Mouse (Mus musculus) small intestine, adult 2 months (tissue): ENCODE measurements at regions not wholly inside any gene's neighbourhood (a gene's known extent, or its start where the extent isn't known, plus 50 kb on each side); places are given as distances from the start of the nearest gene placed in this dataset.
A peak's percentile ranks its signal among the peaks of the same experiment; 100 is the strongest.

ENCODE experiments used
- H3K27ac ChIP-seq: fragments of 200-500 bp; 2 replicates; pipeline ENCODE4 v1.5.1; 2012; ENCODE audit warnings: low read depth, low read length, control low read depth, inconsistent platforms; ENCODE audit not compliant: insufficient read depth
- H3K27me3 ChIP-seq: fragments of 200-500 bp; 2 replicates; pipeline ENCODE4 v1.6.1; 2012; ENCODE audit warnings: mild to moderate bottlenecking, moderate library complexity, low read length, inconsistent platforms; ENCODE audit not compliant: control insufficient read depth, insufficient read depth
- H3K36me3 ChIP-seq: fragments of 200-500 bp; 2 replicates; pipeline ENCODE4 v1.6.1; 2012; ENCODE audit warnings: mild to moderate bottlenecking, low read length, control low read depth, inconsistent platforms; ENCODE audit not compliant: control insufficient read depth, insufficient read depth
- H3K4me1 ChIP-seq: fragments of 200-500 bp; 2 replicates; pipeline ENCODE4 v1.6.1; 2012; ENCODE audit warnings: low read length, inconsistent platforms, mixed read lengths; ENCODE audit not compliant: control insufficient read depth, insufficient read depth, insufficient read length
- H3K4me3 ChIP-seq: fragments of 200-500 bp; 2 replicates; pipeline ENCODE4 v1.5.1; 2012; ENCODE audit warnings: low read depth, mild to moderate bottlenecking, control low read depth, inconsistent platforms, low read length, moderate library complexity
- CTCF ChIP-seq: fragments of 200-500 bp; IDR thresholded peaks from 2 replicates; pipeline ENCODE4 v1.5.1; 2012; ENCODE audit warnings: low read depth, mild to moderate bottlenecking, control low read depth, inconsistent platforms, low read length, moderate library complexity, mixed read lengths; ENCODE audit not compliant: insufficient replicate concordance, insufficient read length; ENCODE audit errors: extremely low read depth
- POLR2A ChIP-seq: fragments of 200-500 bp; IDR thresholded peaks from 2 replicates; pipeline ENCODE4 v1.6.1; 2012; ENCODE audit warnings: low read depth, mild to moderate bottlenecking, control low read depth, inconsistent platforms, low read length, moderate library complexity
- WGBS: fragments of 180-500 bp; shearing (Covaris S2); methylation state at CpG from one replicate; pipeline ENCODE4 v1.1.7; 2018; 5-methylcytosine and 5-hydroxymethylcytosine counted together

DNA sequence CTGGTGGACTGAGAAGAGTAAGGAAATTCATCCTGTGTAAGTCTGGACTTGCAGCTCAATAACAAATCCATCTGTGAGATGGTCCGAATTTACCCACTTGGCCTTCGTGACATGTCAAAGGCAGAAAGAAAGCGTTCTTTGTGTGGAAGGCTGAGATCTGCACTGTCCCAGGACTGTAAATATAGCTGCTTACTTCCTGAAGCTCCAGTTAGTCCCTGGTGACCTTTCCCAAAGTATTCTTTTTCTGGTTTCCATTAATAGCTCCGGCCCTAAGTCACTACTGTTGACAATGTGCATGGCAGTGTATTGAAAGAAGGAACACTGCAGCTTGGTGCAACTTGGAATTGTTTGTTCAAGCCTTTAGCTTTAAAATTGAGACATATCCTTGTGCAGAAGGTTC, 163.2 kb downstream of the Tmx1 start:
- Histone ChIP-seq H3K27ac (peak overlapping the region; percentile 27; the same call in 1 of the 2 replicates), H3K36me3 (no peaks in the 10 kb centered on the region), H3K27me3 (no peaks in the 10 kb centered on the region), H3K4me3 (no peak overlapping the region), H3K4me1 (no peaks in the 10 kb centered on the region)
- no peak for TF ChIP-seq CTCF
- TF ChIP-seq POLR2A = no peak
- 60% methylated on average over 4 of the region's 4 CpGs for WGBS

DNA sequence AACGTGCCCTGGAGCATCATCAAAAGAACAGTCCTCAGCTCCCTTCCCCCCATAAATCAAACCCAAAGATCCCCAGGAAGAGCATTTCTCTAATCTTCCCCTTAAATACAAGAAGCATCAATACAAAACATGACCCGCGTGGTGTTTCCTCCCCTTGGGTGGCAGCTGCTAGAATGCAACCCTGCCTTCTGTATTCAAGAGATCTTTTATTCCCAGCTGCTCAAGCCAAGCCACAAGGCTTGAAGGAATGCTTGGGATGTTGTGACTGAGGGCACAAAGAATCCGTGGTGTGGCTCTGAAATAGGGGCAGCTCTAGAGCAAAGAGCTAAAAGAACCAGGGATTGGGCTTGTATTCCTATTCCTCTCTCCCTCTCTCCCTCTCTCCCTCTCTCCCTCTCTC, 163.6 kb downstream of the Tmx1 start:
- no peak overlapping the region for H3K27ac ChIP-seq
- H3K4me1 ChIP-seq = no peaks in the 10 kb centered on the region
- H3K4me3 ChIP-seq = no peak overlapping the region
- H3K27me3 ChIP-seq = no peaks in the 10 kb centered on the region
- 47% methylated on average over 4 of the region's 4 CpGs for WGBS
- TF ChIP-seq CTCF (no peak), POLR2A (no peak)
- no peaks in the 10 kb centered on the region for H3K36me3 ChIP-seq

DNA sequence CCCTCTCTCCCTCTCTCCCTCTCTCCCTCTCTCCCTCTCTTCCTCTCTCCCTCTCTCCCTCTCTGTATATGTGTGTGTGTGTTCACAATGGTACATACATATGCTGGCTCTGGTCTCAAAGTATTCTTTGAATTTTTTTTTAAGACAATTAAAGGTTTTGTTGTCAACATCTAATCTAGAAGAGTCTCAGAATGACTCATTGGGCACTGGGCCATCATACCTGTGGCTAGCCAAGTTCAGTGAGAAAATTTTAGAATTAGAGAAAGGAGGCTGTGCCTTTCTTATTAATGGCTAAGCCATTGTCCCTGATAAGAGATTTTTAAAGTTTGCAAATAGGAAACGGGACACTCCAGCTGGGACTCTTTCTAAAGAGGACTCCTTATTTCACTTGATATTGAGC, 164.1 kb downstream of the Tmx1 start:
- no peaks in the 10 kb centered on the region for H3K36me3 ChIP-seq
- no peak overlapping the region for H3K4me3 ChIP-seq
- H3K4me1 ChIP-seq = no peaks in the 10 kb centered on the region
- H3K27ac ChIP-seq = no peak overlapping the region
- 36% methylated on average over 1 of the region's 1 CpGs for WGBS
- TF ChIP-seq POLR2A (no peak), CTCF (no peak)
- no peaks in the 10 kb centered on the region for H3K27me3 ChIP-seq

DNA sequence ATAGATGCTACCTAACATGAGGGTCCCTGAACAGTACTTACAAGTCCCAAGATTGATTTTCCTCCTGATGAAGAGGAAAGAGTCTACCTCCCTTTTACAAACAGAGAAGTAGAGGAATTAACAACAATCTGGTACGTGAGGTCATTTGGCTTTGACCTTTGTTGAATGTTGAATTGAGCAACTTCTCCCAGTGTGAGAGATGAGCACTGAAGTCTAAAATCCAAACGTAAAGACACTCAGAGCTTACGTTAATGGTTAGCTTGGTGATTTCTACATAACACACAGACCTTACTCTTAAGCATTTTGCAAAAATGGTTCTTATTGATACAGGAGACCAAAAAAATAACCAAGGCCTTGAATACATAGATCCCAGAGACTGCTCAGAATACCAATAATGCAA, 165.1 kb downstream of the Tmx1 start:
- H3K27ac ChIP-seq = no peak overlapping the region
- no peaks in the 10 kb centered on the region for H3K36me3 ChIP-seq
- TF ChIP-seq CTCF = no peak
- TF ChIP-seq POLR2A = no peak
- no peaks in the 10 kb centered on the region for H3K4me1 ChIP-seq
- 74% methylated on average over 3 of the region's 3 CpGs for WGBS
- no peaks in the 10 kb centered on the region for H3K27me3 ChIP-seq
- no peak overlapping the region for H3K4me3 ChIP-seq

DNA sequence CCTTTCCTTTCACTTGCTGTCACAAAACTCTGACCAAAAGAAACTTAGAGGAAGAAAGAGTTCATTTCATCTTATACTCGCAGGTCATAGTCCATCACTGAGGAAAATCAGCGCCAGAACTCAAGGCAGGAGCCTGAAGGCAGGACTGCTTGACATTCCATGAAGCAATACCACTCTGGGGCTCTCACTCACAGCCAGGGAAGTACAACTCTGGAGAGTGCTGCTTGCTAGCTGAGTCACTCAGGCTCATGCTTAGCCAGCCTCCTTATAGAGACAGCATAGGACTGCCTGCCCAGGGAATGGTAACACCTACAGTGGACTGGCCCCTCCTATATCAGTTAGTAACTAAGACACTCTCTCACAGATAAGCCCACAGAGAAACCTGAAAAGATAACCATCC, 166.5 kb downstream of the Tmx1 start:
- H3K36me3 ChIP-seq = no peaks in the 10 kb centered on the region
- no peak overlapping the region for H3K4me3 ChIP-seq
- no peaks in the 10 kb centered on the region for H3K4me1 ChIP-seq
- H3K27ac ChIP-seq = no peak overlapping the region
- 72% methylated on average over 2 of the region's 2 CpGs for WGBS
- TF ChIP-seq POLR2A (no peak), CTCF (no peak)
- H3K27me3 ChIP-seq = no peaks in the 10 kb centered on the region

DNA sequence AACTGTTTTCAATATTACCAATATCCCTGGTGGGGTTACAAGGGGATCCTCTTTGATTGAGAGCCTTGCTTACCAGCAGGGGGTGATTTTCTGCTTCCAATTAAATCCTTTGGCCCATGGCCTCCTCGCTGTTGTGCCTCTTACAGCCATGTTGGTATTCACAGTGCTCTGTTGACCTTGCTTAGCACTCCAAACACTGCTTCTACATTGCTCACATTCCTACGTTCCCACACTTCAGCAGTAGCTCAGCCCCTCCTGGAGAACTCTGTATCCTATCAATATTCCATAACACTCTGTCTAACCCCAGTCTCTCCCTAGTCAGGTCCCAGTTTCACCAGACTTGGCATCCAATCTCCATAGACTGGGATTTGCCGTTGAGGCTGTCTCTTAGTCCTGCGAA, 169.1 kb downstream of the Tmx1 start:
- no peak overlapping the region for H3K27ac ChIP-seq
- WGBS = 58% methylated on average over 4 of the region's 4 CpGs
- TF ChIP-seq POLR2A = no peak
- no peak for TF ChIP-seq CTCF
- H3K27me3 ChIP-seq = no peaks in the 10 kb centered on the region
- no peak overlapping the region for H3K4me3 ChIP-seq
- no peaks in the 10 kb centered on the region for H3K4me1 ChIP-seq
- no peaks in the 10 kb centered on the region for H3K36me3 ChIP-seq

DNA sequence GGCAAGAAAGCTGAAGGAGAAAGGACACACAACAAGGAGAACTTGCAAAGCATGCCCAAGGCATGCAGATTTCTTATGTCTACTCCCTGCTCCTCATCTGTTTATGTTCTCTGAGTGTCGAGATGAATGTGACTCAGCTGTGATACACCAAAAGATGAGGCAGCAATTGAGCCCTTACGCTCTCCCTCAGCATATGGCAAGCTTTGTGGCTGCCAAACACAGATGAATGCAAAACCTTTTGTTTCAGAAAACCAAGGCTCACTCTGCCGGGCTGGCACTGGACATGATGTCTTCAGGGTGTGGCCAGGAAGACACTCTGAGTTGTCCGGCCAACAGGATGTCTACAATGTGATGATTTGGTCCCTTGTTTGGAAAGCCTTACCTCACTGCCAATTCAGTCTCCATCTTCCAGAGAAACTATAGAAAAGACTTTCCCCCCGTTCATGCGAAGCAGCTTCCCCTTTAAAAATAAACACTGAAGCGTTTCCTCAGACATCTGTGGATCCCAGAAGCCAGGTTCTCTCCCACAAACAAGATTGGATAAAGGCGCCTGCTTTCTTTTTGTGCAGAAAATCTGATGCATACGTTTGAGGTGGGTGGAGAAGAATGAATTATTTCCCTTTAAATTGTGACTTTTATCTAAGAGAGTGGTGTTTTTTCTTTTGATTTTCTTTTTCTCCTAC, 171.5 kb downstream of the Tmx1 start:
- 65% methylated on average over 9 of the region's 9 CpGs for WGBS
- TF ChIP-seq POLR2A (no peak), CTCF (no peak)
- Histone ChIP-seq H3K4me1 (no peaks in the 10 kb centered on the region), H3K4me3 (no peak overlapping the region), H3K27me3 (no peaks in the 10 kb centered on the region), H3K36me3 (no peaks in the 10 kb centered on the region), H3K27ac (no peak overlapping the region)
